Mouse (Mus musculus): Measurements from ENCODE around the gene Car9.

DNA sequence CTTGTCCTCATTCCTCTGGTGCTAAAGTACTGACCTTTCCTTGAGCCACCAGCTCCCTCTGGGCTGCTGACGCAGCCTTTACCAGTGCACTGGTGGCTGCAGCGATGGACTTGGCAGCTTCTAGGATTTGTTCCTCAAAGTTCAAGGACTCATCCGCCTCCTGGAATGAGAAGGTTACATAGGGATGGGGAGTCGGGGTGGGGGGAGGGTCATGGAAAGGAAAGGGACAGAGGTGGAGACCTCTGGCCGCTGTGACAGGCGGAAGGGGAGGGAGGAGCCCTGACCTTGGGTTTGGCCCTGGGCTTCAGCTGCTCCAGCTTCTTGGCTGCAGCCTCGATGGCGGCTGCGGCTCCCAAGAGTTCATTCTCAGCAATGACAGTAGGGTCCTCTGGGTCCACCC lies 26.5 kb downstream of the Car9 start:
- TF ChIP-seq CTCF (IDR thresholded peaks at IDR 0.05; ENCODE audit: low read depth) (no peak), EP300 (IDR thresholded peaks at IDR 0.05; ENCODE audit: low read depth) (no peak)
